Mouse (Mus musculus): ENCODE measurements around the gene Schip1.

GRCm38 (mm10) chr3:68525361-68525878, 460.8 kb downstream of the Schip1 start:
- TF ChIP-seq CTCF (IDR thresholded peaks at IDR 0.05; ENCODE audit: insufficient read depth, low read length) = no peak
- no peak for TF ChIP-seq POLR2A (IDR thresholded peaks at IDR 0.05; ENCODE audit: borderline replicate concordance, extremely low read depth, low read depth, low read length)

All from lung, adult 2 months (tissue).